Mouse (Mus musculus) natural killer cell, adult 2 months (primary cell): ENCODE data around the gene Lcn10.
"Not testable (repeated sequence)": the region's sequence is repeated elsewhere in the genome, so short reads cannot be mapped to it uniquely, and the experiment has no call there.

Experiments used
- DNase-seq, 2 experiments: peaks; one replicate each; pipeline ENCODE4 v3.0.0; 2022; ENCODE audit warnings: low spot score in 2 of 2

Lcn10 gene

DNA sequence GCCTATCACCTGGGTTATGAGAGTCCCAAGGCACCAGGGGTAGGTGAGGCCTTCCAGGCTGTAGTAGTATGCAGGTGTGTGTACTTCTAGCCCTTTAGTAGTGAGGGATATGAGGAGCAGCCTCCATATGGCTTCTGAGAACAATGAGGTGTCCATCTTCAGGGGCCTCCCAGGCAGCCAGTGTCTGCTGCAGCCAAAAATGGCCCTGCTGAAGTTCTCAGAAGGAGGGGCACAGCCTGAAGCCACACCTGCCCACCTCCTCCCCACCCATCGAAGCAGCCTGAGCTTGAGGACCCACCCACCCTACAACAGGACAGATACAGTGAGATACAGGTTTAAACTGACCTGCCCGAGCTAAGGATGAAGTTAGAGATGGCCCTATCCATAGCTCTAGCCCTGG is at the start of gene Lcn10:
Gene Lcn10, plus strand, starts transcription at position 301 of the 400 bp plus-strand sequence.
- no peak for DNase-seq

DNA sequence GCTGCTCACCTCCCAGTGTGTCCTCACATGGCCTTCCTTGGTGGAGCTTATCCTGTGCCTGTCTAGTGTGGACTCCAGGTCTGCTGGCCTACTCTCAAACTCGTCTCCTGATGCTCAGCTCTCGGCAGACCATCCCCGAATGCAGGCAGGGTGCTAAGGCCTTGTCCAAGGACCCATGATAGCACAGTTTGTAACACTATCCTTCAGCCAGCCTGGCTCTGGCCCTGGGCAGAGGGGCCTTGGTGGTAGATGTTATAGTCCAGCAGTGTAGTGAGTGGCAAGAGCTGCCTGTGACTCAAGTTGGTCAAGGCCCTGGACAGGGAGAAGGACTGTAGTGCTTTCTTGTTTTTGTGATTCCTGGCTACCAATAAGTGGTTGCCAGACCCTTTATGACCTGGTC is 48.9 kb upstream of the Lcn10 start:
- no peak for DNase-seq

DNA sequence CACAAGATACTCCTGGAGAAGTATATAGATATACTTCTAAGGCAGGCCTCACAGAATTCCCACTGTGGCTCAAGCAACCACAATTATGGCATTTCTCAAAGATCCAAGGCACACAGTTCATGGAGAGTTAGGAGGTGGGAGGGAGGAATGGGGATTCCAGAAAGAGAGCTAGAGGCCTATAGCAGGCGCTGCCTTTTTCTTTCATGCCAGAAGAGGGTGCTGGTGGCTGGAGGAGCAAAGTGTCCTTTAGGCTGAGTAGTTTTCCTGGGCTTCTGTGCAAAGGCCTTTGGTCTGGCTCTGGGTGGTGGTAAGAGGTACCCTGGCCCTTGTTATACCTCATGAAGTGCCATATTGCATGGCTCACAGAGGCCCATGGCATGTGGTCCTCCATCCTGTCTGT is 48.5 kb upstream of the Lcn10 start:
- DNase-seq, result no peak

DNA sequence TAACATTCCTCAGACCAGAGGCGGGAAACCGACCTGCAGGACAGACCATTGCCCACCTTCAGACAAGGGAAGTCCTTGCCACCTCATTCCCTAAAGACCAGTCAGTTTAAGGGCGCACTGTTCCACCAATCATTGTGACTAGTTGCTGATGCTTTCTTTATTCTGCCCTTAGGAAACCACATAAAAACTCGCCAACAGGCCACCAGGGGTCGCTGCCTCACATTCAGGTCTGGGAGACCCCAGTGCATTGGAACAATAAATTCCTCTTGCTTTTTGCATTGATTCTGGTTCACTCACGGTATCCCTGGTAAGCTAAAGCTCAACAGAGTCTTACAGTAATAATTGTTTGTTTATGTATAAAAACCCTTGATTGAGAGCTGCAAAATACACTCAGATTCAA is 42.6 kb upstream of the Lcn10 start:
- DNase-seq, result peak; percentile 14 to 22

- no peak for DNase-seq
Measured at GRCm38 (mm10) chr2:25652902-25653301, 29.6 kb upstream of the Lcn10 start, which contains the start of gene Lcn8. Lcn8 (plus strand) TSS chr2:25653120.

- DNase-seq, result no peak
Measured at GRCm38 (mm10) chr2:25654502-25654901, 28.0 kb upstream of the Lcn10 start.

DNA sequence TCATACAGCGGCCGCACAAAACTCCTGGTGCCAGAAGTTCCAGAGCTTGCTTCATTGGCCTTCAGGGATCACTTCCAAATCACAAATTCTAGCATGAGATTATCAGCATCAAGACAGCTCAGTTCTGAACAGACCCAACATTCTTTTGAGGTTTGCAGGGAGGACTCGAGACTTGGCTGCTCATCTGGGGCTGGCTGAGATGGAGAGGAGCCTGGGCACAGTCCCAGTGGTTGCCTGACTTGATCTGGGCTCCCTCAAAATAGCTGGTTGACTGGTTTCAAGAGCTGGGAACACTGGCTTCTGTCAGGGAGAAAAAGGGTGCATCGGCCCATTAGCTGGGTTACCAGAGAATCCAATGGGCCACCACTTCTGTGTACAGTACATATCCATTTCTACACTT is 25.8 kb upstream of the Lcn10 start:
- DNase-seq, result no peak

- no peak for DNase-seq
Measured at GRCm38 (mm10) chr2:25657246-25657645, 25.3 kb upstream of the Lcn10 start.

- DNase-seq, result no peak
Measured at GRCm38 (mm10) chr2:25657652-25658051, 24.9 kb upstream of the Lcn10 start, which contains the start of gene Lcn5. Lcn5 (plus strand) TSS chr2:25657952.

GRCm38 (mm10) chr2:25660279-25660678 is 22.2 kb upstream of the Lcn10 start:
- DNase-seq, result no peak

- DNase-seq, result no peak
Measured at GRCm38 (mm10) chr2:25661245-25661970, 21.1 kb upstream of the Lcn10 start.

DNA sequence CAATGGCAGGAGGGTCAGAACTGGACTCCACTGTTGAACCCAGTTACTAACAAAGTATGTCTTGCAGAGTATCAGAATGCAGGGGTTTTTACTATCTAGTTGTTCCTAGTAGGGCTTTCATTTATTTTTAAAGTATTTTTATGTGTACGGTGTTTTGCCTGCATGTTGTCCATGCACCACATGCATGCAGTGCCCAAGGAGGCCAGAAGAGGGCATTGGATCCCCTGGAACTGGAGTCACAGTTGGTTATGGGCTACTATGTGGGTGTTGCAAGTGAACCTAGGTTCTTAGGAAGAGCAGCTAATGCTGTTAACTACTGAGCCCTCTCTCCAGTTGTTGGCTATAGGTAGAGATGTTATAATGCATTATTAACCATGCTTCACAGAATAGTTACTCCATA is 19.0 kb upstream of the Lcn10 start:
- peak in 1 of 2 experiments; percentile 34 for DNase-seq

GRCm38 (mm10) chr2:25664125-25664524 is 18.4 kb upstream of the Lcn10 start:
- DNase-seq, result no peak

- DNase-seq, result no peak
Measured at GRCm38 (mm10) chr2:25666516-25666915, 16.0 kb upstream of the Lcn10 start.

- no peak for DNase-seq
Measured at GRCm38 (mm10) chr2:25676486-25676885, 6.0 kb upstream of the Lcn10 start, which contains the start of gene Lcn6. Lcn6 (plus strand) TSS chr2:25676786.

GRCm38 (mm10) chr2:25679559-25679958 is 3.0 kb upstream of the Lcn10 start:
- no peak for DNase-seq

- no peak for DNase-seq
Measured at GRCm38 (mm10) chr2:25686941-25687340, 4.4 kb downstream of the Lcn10 start.

DNA sequence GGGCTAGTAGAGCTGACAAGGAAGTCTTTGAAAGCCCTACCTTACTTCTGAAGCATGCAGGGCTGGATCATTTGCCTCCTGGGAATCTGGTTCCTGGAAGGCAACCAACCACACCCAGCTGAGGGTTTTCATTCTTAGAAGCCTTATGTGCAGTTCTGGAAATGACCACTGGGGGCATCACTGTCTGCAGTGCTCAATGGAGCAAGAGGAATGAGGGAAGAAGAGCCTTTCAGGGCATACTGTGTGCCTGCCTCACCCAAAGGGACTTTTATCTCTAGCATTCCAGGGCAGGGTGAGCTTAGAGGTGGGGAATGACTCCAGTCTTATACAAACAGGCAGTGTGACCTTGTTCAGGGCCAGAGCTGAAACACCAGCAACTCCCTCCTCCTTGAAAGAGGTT is 12.1 kb downstream of the Lcn10 start:
- peak in 1 of 2 experiments; percentile 42 for DNase-seq

GRCm38 (mm10) chr2:25696951-25697350 is 14.4 kb downstream of the Lcn10 start:
- no peak for DNase-seq

DNA sequence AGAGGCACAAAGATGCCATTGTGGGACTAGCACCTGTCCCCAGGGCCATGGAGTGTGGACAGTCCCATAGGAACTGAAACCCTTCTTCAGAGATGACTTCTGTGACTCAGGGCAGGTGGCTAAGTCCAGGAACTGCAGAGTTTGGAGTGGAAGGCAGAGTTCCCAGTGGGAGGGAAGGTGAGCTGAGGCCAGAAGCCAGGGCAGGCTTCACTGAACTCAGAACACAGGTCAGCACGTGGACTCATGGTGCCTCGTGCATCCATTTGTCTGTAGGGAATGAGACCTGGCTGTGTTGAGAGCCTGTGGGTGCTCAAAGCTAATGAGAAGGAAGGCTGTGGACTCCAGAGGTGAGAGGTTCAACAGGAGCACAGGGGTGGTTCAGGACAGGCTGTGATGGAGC is 16.2 kb downstream of the Lcn10 start:
- DNase-seq, result no peak

- DNase-seq, result not testable (repeated sequence)
Measured at GRCm38 (mm10) chr2:25699743-25700142, 17.2 kb downstream of the Lcn10 start, which contains the start of gene Obp2a. Obp2a (plus strand) TSS chr2:25700043.

DNA sequence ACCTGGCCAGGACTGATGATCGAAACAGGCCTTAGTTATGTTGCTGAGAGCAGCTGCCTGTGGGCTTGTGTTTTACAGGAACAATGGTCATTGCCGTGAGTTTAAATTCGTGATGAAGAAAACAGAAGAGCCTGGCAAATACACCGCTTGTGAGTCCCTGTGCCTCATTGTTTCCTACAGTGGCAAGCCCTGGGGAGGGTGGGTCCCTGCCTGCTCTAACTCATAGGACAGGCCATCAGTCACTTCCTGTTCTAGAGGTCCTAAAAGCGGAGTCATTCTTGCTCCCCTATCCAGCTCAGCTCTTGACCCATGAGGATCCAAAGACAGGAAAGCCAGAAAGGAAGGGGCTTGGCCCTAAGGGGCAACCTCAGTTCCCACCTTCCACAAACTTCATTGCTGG is 18.5 kb downstream of the Lcn10 start:
- DNase-seq, result no peak

DNA sequence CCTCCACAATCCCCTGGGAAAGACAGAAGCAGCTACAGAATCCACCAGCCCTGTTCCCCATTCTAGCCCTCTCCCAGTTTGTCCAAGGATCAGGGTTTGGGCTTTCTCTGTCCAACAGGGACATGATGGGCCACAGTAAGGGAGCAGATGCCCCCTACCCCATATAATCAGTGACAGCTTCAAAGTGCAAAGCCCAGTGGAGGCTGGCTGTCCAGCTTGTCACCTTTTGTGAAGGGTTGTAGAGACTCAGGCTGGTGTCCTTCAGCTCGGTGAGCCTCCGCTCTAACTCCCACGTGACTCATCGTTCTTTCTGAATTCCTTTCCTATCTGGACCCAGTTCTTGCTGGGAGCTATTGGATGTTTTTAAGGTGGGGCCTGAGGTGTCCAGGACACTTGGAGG is 21.2 kb downstream of the Lcn10 start:
- no peak for DNase-seq
